In genomic region chr7:44307261-44308020, GRCm38 (mm10) we compare ENCODE assay signal across 13 mouse cellular contexts. TPM values are rescaled to one million over a fixed set of nuclear protein-coding genes. Genes with fewer than 3 reads are reported as not detected.
DNase-seq lines count a peak whose midpoint lies in the region; ATAC-seq lines count a peak whose summit lies in the region.
"Had no signal": no experiment of that assay in that cellular context is flagged by ENCODE, and none has a peak within 500 bp of the region (broad histone marks: within the 10 kb centered on the region; RNA-seq: fewer than 3 reads in every experiment).

No protein-coding gene starts in this region.

- H3K4me2 ChIP-seq in kidney, embryonic 15.5 days = no peak overlapping the region; the same call in 1 of the 2 replicates
- H3K4me2 ChIP-seq in embryonic facial prominence, embryonic 14.5 days (ENCODE audit: low read depth, low read length) = peak overlapping the region; percentile 78
- H3K4me2 ChIP-seq in neural tube, embryonic 11.5 days (ENCODE audit: low read depth) = no peak overlapping the region
- H3K4me2 ChIP-seq: heart, embryonic 12.5 days; liver, embryonic 12.5 days had no signal

- no peak overlapping the region for H3K4me3 ChIP-seq in kidney, embryonic 15.5 days (replicated peaks)
- H3K4me3 ChIP-seq in embryonic facial prominence, embryonic 10.5 days = 0 out of 2 replicates have a peak overlapping the region, but pooled peaks have one; percentile 2
- H3K4me3 ChIP-seq in embryonic facial prominence, embryonic 14.5 days (ENCODE audit: low read depth, low read length) = no peak overlapping the region
- no peak overlapping the region for H3K4me3 ChIP-seq in neural tube, embryonic 11.5 days (ENCODE audit: low read depth, low read length)
- H3K4me3 ChIP-seq: heart, embryonic 12.5 days; liver, embryonic 12.5 days had no signal

- H3K36me3 ChIP-seq in kidney, embryonic 15.5 days = no peaks in the 10 kb centered on the region
- H3K36me3 ChIP-seq in embryonic facial prominence, embryonic 10.5 days (replicated peaks) = no peaks in the 10 kb centered on the region
- no peaks in the 10 kb centered on the region for H3K36me3 ChIP-seq in embryonic facial prominence, embryonic 14.5 days (ENCODE audit: control insufficient read depth, insufficient read depth, low read length)
- H3K36me3 ChIP-seq in neural tube, embryonic 11.5 days (ENCODE audit: control insufficient read depth, insufficient read depth, low read length) = no peaks in the 10 kb centered on the region
- H3K36me3 ChIP-seq: heart, embryonic 12.5 days; liver, embryonic 12.5 days had no signal

- H3K27me3 ChIP-seq in kidney, embryonic 15.5 days = peaks cover 36% of the 10 kb centered on the region
- H3K27me3 ChIP-seq in embryonic facial prominence, embryonic 10.5 days (replicated peaks; ENCODE audit: low read depth, poor library complexity, severe bottlenecking) = peaks cover 63% of the 10 kb centered on the region
- H3K27me3 ChIP-seq in embryonic facial prominence, embryonic 14.5 days (replicated peaks; ENCODE audit: control insufficient read depth, insufficient read depth, low read length) = no peaks in the 10 kb centered on the region; the same call in 1 of the 2 replicates
- 0 out of 2 replicates have a peak, but pooled peaks cover 7% of the 10 kb centered on the region for H3K27me3 ChIP-seq in neural tube, embryonic 11.5 days (ENCODE audit: control insufficient read depth, insufficient read depth, low read length)

- no peaks in the 10 kb centered on the region for H3K9me3 ChIP-seq in kidney, embryonic 15.5 days (replicated peaks)
- no peaks in the 10 kb centered on the region for H3K9me3 ChIP-seq in embryonic facial prominence, embryonic 10.5 days
- no peaks in the 10 kb centered on the region for H3K9me3 ChIP-seq in embryonic facial prominence, embryonic 14.5 days (ENCODE audit: control insufficient read depth, low read length)
- H3K9me3 ChIP-seq in neural tube, embryonic 11.5 days (ENCODE audit: control insufficient read depth, low read length) = no peaks in the 10 kb centered on the region
- H3K9me3 ChIP-seq: heart, embryonic 12.5 days; liver, embryonic 12.5 days had no signal

- no peak for DNase-seq in kidney, adult 18-20 months
- DNase-seq in embryonic facial prominence, embryonic 10.5 days (ENCODE audit: low spot score) = no peak
- peak; percentile 90 for DNase-seq in embryonic facial prominence, embryonic 14.5 days (ENCODE audit: low spot score)
- no peak for DNase-seq in neural tube, embryonic 11.5 days (ENCODE audit: low spot score)
- DNase-seq in adrenal gland, postnatal 10 days = no peak
- DNase-seq: right cerebral cortex, postnatal 25 days had no signal

- H3K4me1 ChIP-seq in kidney, embryonic 15.5 days = peaks cover 60% of the 10 kb centered on the region
- peaks cover 58% of the 10 kb centered on the region for H3K4me1 ChIP-seq in embryonic facial prominence, embryonic 10.5 days
- H3K4me1 ChIP-seq in embryonic facial prominence, embryonic 14.5 days (ENCODE audit: control insufficient read depth, insufficient read depth, low read length) = peaks cover 28% of the 10 kb centered on the region
- peaks cover 21% of the 10 kb centered on the region for H3K4me1 ChIP-seq in neural tube, embryonic 11.5 days (ENCODE audit: control insufficient read depth, insufficient read depth, low read length)

- H3K27ac ChIP-seq in kidney, embryonic 15.5 days = 0 out of 2 replicates have a peak overlapping the region, but pooled peaks have one; percentile 9
- H3K27ac ChIP-seq in embryonic facial prominence, embryonic 10.5 days (replicated peaks) = no peak overlapping the region
- H3K27ac ChIP-seq in embryonic facial prominence, embryonic 14.5 days (replicated peaks; ENCODE audit: low read depth, low read length) = peak overlapping the region; percentile 87
- no peak overlapping the region for H3K27ac ChIP-seq in neural tube, embryonic 11.5 days (ENCODE audit: low read depth, low read length)
- H3K27ac ChIP-seq: liver, embryonic 12.5 days had no signal

- WGBS in kidney, embryonic 15.5 days = 29% methylated on average over 9 of the region's 9 CpGs
- WGBS in embryonic facial prominence, embryonic 10.5 days = 54% methylated on average over 9 of the region's 9 CpGs
- 22% methylated on average over 9 of the region's 9 CpGs for WGBS in embryonic facial prominence, embryonic 14.5 days
- WGBS in neural tube, embryonic 11.5 days = 26% methylated on average over 9 of the region's 9 CpGs

- H3K9ac ChIP-seq in kidney, embryonic 15.5 days = no peak overlapping the region
- H3K9ac ChIP-seq in embryonic facial prominence, embryonic 14.5 days (ENCODE audit: low read depth, low read length) = no peak overlapping the region
- peak overlapping the region; percentile 1 for H3K9ac ChIP-seq in neural tube, embryonic 11.5 days (ENCODE audit: low read length)
- H3K9ac ChIP-seq: heart, embryonic 12.5 days; liver, embryonic 12.5 days had no signal

- ATAC-seq in kidney, embryonic 15.5 days (replicated peaks; ENCODE audit: low FRiP score) = no peak
- ATAC-seq in embryonic facial prominence, embryonic 14.5 days (ENCODE audit: low read depth) = no peak
- ATAC-seq in neural tube, embryonic 11.5 days (ENCODE audit: insufficient read depth, low FRiP score, low TSS enrichment) = no peak
- no peak for ATAC-seq in CD4-positive, CD25-positive, alpha-beta regulatory T cell, adult 4 months
- ATAC-seq: activated CD4-positive, CD25-positive, alpha-beta regulatory T cell, adult 4 months; hindbrain, embryonic 16.5 days; liver, embryonic 12.5 days had no signal

RNA-seq across cellular contexts. Expression of gene Clec11a, which starts 0.7 kb away (rescaled TPM):
- polyA plus RNA-seq in kidney, embryonic 15.5 days (2015; fragmentation: Nextera tagmentation; extraction: Ambion mirVana) = 6.0 and 7.0 TPM in 2 replicates
- 1.5 and 1.8 TPM in 2 replicates for polyA plus RNA-seq in embryonic facial prominence, embryonic 10.5 days (2016; fragmentation: Nextera tagmentation; extraction: Ambion mirVana)
- 27.3 and 34.6 TPM in 2 replicates for polyA plus RNA-seq in embryonic facial prominence, embryonic 14.5 days (2014; fragmentation: Nextera tagmentation; extraction: Ambion mirVana)
- polyA plus RNA-seq in neural tube, embryonic 11.5 days (2014; fragmentation: Nextera tagmentation; extraction: Ambion mirVana) = 1.9 and 2.4 TPM in 2 replicates
- total RNA-seq in adrenal gland, postnatal 10 days (2021) = 1 to 10 TPM; 4.2 to 5.4 TPM
- polyA plus RNA-seq in CD4-positive, CD25-positive, alpha-beta regulatory T cell, adult 4 months (2017; shearing (Covaris generic)) = under 1 TPM; 0.35 to 0.66 TPM

RNA-seq across cellular contexts. Expression of gene Shank1, which starts 2.6 kb away (rescaled TPM):
- polyA plus RNA-seq in kidney, embryonic 15.5 days (2015; fragmentation: Nextera tagmentation; extraction: Ambion mirVana) = 1.6 and 2.5 TPM in 2 replicates
- polyA plus RNA-seq in embryonic facial prominence, embryonic 10.5 days (2016; fragmentation: Nextera tagmentation; extraction: Ambion mirVana) = 0.80 and 0.97 TPM in 2 replicates
- 3.6 and 3.7 TPM in 2 replicates for polyA plus RNA-seq in embryonic facial prominence, embryonic 14.5 days (2014; fragmentation: Nextera tagmentation; extraction: Ambion mirVana)
- 4.6 and 4.7 TPM in 2 replicates for polyA plus RNA-seq in neural tube, embryonic 11.5 days (2014; fragmentation: Nextera tagmentation; extraction: Ambion mirVana)
- 1 to 10 TPM; 4.3 to 6.3 TPM for total RNA-seq in adrenal gland, postnatal 10 days (2021)
- polyA plus RNA-seq in CD4-positive, CD25-positive, alpha-beta regulatory T cell, adult 4 months (2017; shearing (Covaris generic)) = under 1 TPM; 0.12 to 0.58 TPM
- polyA plus RNA-seq: activated CD4-positive, CD25-positive, alpha-beta regulatory T cell, adult 4 months had no signal

RNA-seq across cellular contexts. Expression of gene Gm15517, which starts 46.2 kb away (rescaled TPM):
- polyA plus RNA-seq in kidney, embryonic 15.5 days (2015; fragmentation: Nextera tagmentation; extraction: Ambion mirVana) = not detected in 2 replicates
- not detected in 2 replicates for polyA plus RNA-seq in embryonic facial prominence, embryonic 10.5 days (2016; fragmentation: Nextera tagmentation; extraction: Ambion mirVana)
- not detected in 2 replicates for polyA plus RNA-seq in embryonic facial prominence, embryonic 14.5 days (2014; fragmentation: Nextera tagmentation; extraction: Ambion mirVana)
- polyA plus RNA-seq in neural tube, embryonic 11.5 days (2014; fragmentation: Nextera tagmentation; extraction: Ambion mirVana) = not detected in 2 replicates
- not detected for total RNA-seq in adrenal gland, postnatal 10 days (2021)
- not detected for polyA plus RNA-seq in CD4-positive, CD25-positive, alpha-beta regulatory T cell, adult 4 months (2017; shearing (Covaris generic))
- polyA plus RNA-seq: activated CD4-positive, CD25-positive, alpha-beta regulatory T cell, adult 4 months; cortical plate, adult 2 months; heart, embryonic 12.5 days; hindbrain, embryonic 16.5 days; liver, embryonic 12.5 days had no signal

RNA-seq across cellular contexts. Expression of gene Acp4, which starts 50.3 kb away (rescaled TPM):
- 0.13 and 0.21 TPM in 2 replicates for polyA plus RNA-seq in kidney, embryonic 15.5 days (2015; fragmentation: Nextera tagmentation; extraction: Ambion mirVana)
- polyA plus RNA-seq in embryonic facial prominence, embryonic 10.5 days (2016; fragmentation: Nextera tagmentation; extraction: Ambion mirVana) = 0.16 TPM in 1 of 2 replicates, not detected in the other
- polyA plus RNA-seq in embryonic facial prominence, embryonic 14.5 days (2014; fragmentation: Nextera tagmentation; extraction: Ambion mirVana) = 0.92 and 0.96 TPM in 2 replicates
- polyA plus RNA-seq in neural tube, embryonic 11.5 days (2014; fragmentation: Nextera tagmentation; extraction: Ambion mirVana) = not detected in 2 replicates
- not detected for total RNA-seq in adrenal gland, postnatal 10 days (2021)
- not detected for polyA plus RNA-seq in CD4-positive, CD25-positive, alpha-beta regulatory T cell, adult 4 months (2017; shearing (Covaris generic))
- polyA plus RNA-seq: activated CD4-positive, CD25-positive, alpha-beta regulatory T cell, adult 4 months; cortical plate, adult 2 months; heart, embryonic 12.5 days; hindbrain, embryonic 16.5 days; liver, embryonic 12.5 days had no signal

Comparison
In these comparisons a context has a peak if more than half of its experiments do, and no peak if none do; other contexts are left out.
1. H3K27ac ChIP-seq: peak in kidney, embryonic 15.5 days (single experiment) and embryonic facial prominence, embryonic 14.5 days (single experiment); none in embryonic facial prominence, embryonic 10.5 days (single experiment) and neural tube, embryonic 11.5 days (single experiment).